Mouse (Mus musculus) heart, embryonic 15.5 days (tissue): ENCODE results near the gene Chst14. TPM values are rescaled to one million over a fixed set of nuclear protein-coding genes. Genes with fewer than 3 reads are reported as not detected.

Source experiments
- ATAC-seq: fragments of 200-750 bp; cut with Nextera tagmentation; replicated peaks from 2 replicates; pipeline ENCODE4 v1.8.0; 2017; ENCODE audit warnings: low read depth, moderate TSS enrichment; ENCODE audit not compliant: insufficient number of reproducible peaks, insufficient read depth, low FRiP score
- H3K27ac ChIP-seq: fragments of 300-500 bp; sonication (generic); 2 replicates; pipeline ENCODE4 v1.5.1; 2015; ENCODE audit warnings: mild to moderate bottlenecking, inconsistent platforms
- H3K27me3 ChIP-seq: fragments of 300-500 bp; sonication (generic); 2 replicates; pipeline ENCODE4 v1.6.1; 2015; ENCODE audit warnings: inconsistent platforms
- H3K36me3 ChIP-seq: fragments of 300-500 bp; sonication (generic); 2 replicates; pipeline ENCODE4 v1.6.1; 2015; ENCODE audit warnings: mild to moderate bottlenecking, inconsistent platforms
- H3K4me1 ChIP-seq: fragments of 300-500 bp; sonication (generic); replicated peaks from 2 replicates; pipeline ENCODE4 v1.6.1; 2015; ENCODE audit warnings: inconsistent platforms
- H3K4me2 ChIP-seq: fragments of 300-500 bp; sonication (generic); 2 replicates; pipeline ENCODE4 v1.6.1; 2015; ENCODE audit warnings: inconsistent platforms, mild to moderate bottlenecking, moderate library complexity
- H3K4me3 ChIP-seq: fragments of 300-500 bp; sonication (generic); 2 replicates; pipeline ENCODE4 v1.5.1; 2015; ENCODE audit warnings: mild to moderate bottlenecking, inconsistent platforms
- H3K9ac ChIP-seq: fragments of 300-500 bp; sonication (generic); 2 replicates; pipeline ENCODE4 v1.6.1; 2015; ENCODE audit warnings: mild to moderate bottlenecking, inconsistent platforms
- H3K9me3 ChIP-seq: fragments of 300-500 bp; sonication (generic); replicated peaks from 2 replicates; pipeline ENCODE4 v1.6.1; 2016; ENCODE audit warnings: inconsistent platforms
- WGBS: fragments of 180-500 bp; shearing (Covaris S2); methylation state at CpG from one replicate; pipeline ENCODE4 v1.1.7; 2015; ENCODE audit warnings: mixed read lengths; 5-methylcytosine and 5-hydroxymethylcytosine counted together
- polyA plus RNA-seq: library from polyadenylated mRNA; unstranded; fragments of >200 nt; fragmentation: Nextera tagmentation; extraction: Ambion mirVana; gene quantifications from 2 replicates; pipeline ENCODE4 v1.2.1, GENCODE M21; 2015

Chst14 gene
- polyA plus RNA-seq, 1 experiment from 2014 or later = 16.5 TPM

GRCm38 (mm10) chr2:118907781-118908180, 18.5 kb upstream of the Chst14 start:
- Histone ChIP-seq H3K4me1 (peaks cover 22% of the 10 kb centered on the region), H3K36me3 (no peaks in the 10 kb centered on the region), H3K9me3 (no peaks in the 10 kb centered on the region), H3K27ac (no peak overlapping the region), H3K9ac (no peak overlapping the region), H3K4me2 (no peak overlapping the region), H3K4me3 (no peak overlapping the region), H3K27me3 (no peaks in the 10 kb centered on the region)
- ATAC-seq = no peak
- 75% methylated on average over 3 of the region's 3 CpGs for WGBS

- peaks cover 22% of the 10 kb centered on the region for H3K4me1 ChIP-seq
- no peak for ATAC-seq
- H3K9me3 ChIP-seq = no peaks in the 10 kb centered on the region
- H3K27me3 ChIP-seq = no peaks in the 10 kb centered on the region
- H3K27ac ChIP-seq = no peak overlapping the region
- 78% methylated on average over 1 of the region's 1 CpGs for WGBS
- no peaks in the 10 kb centered on the region for H3K36me3 ChIP-seq
- H3K4me3 ChIP-seq = no peak overlapping the region
- no peak overlapping the region for H3K9ac ChIP-seq
- no peak overlapping the region for H3K4me2 ChIP-seq
Measured at GRCm38 (mm10) chr2:118909151-118909550, 17.1 kb upstream of the Chst14 start.

GRCm38 (mm10) chr2:118910605-118911278, 15.6 kb upstream of the Chst14 start:
- Histone ChIP-seq H3K4me3 (no peak overlapping the region), H3K27ac (no peak overlapping the region), H3K4me1 (peaks cover 28% of the 10 kb centered on the region), H3K36me3 (no peaks in the 10 kb centered on the region), H3K9ac (no peak overlapping the region), H3K4me2 (no peak overlapping the region), H3K27me3 (no peaks in the 10 kb centered on the region), H3K9me3 (no peaks in the 10 kb centered on the region)
- ATAC-seq = no peak
- 73% methylated on average over 7 of the region's 7 CpGs for WGBS

DNA sequence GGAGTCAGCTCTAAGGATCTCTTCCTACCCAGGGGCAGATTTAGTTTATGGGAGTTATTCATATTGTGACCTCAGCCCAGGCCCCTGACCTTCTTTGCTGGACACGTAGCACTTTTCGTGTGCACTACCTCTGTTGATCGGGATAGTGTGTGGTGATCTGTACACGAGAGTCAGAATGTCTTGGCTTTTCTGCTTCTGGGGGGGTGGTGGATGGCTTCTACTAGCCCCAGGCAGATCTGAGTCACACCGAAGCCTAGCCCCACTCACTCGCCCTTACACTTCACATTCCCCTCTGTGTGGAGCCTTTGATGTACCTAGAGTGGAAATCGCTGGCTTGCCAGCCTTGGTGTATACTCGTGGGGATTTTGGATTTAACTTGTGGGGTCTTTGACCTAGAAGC, 13.6 kb upstream of the Chst14 start:
- no peak for ATAC-seq

DNA sequence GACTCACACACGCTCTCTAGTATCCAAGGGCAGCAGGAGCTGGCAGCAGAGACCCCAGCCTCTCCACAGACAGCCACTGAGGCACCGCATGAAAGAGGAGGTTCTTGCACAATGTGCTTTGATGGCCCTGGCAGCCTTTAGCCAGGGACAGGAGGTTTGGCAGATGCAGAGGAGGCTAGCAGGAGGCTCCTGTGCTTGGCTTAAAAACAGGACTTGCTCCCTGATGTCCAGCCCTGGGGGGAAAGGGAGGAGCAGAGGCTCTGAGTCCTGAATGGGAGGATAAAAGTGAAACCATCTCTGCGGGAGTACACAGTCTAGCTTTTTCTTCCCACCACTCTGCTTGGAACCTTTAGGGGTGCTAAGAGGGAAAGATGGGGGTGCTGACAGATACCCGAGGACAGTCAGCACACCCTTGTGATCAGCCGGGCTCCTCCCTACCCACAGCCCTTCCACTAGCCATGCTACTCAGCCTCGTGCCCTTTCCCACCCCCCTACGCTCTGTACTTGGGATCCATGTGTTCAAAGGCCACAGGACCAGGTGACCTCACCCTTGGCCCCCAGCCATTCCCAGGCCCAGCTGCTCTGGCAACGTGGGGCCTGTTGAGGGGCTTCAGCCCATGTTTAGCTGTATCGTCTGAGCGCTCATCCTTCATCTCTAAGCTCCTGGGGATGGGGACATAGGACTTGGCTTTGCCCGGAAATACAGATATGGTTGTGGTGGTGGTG, 12.6 kb upstream of the Chst14 start:
- no peak overlapping the region for H3K27ac ChIP-seq
- WGBS = 49% methylated on average over 11 of the region's 11 CpGs
- H3K9me3 ChIP-seq = no peaks in the 10 kb centered on the region
- H3K4me2 ChIP-seq = peak overlapping the region; percentile 41
- peak; percentile 32 for ATAC-seq
- peak overlapping the region; percentile 23; the same call in 1 of the 2 replicates for H3K9ac ChIP-seq
- H3K27me3 ChIP-seq = no peaks in the 10 kb centered on the region
- no peaks in the 10 kb centered on the region for H3K36me3 ChIP-seq
- H3K4me1 ChIP-seq = peaks cover 26% of the 10 kb centered on the region
- 0 out of 2 replicates have a peak overlapping the region, but pooled peaks have one; percentile 4 for H3K4me3 ChIP-seq

More for the DNA sequence above, 13.6 kb upstream of the Chst14 start:
- Histone ChIP-seq H3K9me3 (no peaks in the 10 kb centered on the region), H3K27ac (no peak overlapping the region), H3K27me3 (no peaks in the 10 kb centered on the region), H3K4me3 (no peak overlapping the region), H3K36me3 (no peaks in the 10 kb centered on the region), H3K4me2 (no peak overlapping the region), H3K9ac (no peak overlapping the region), H3K4me1 (peaks cover 28% of the 10 kb centered on the region)
- 69% methylated on average over 8 of the region's 8 CpGs for WGBS

DNA sequence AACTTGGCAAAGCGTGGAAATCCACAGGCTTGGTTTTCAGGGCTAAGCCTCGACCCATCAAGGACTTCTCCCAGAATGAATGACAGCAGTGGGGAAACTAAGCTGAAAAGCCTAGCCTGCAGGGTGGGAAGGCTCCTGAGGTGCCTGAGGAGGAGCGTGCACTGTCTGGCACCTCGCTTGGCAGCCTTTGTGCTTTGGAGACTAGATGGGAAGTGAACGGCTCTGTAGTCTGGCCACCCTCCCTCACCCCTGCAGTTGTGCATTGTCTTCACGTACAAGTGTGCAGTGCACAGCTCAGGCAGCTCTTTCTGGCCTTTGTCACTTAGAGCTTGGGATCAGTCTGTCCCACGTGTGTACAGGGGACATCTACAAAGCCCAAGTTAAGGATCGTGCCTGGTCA, 11.6 kb upstream of the Chst14 start:
- Histone ChIP-seq H3K9me3 (no peaks in the 10 kb centered on the region), H3K4me3 (no peak overlapping the region), H3K9ac (no peak overlapping the region), H3K27ac (peak overlapping the region; percentile 9; the same call in 1 of the 2 replicates), H3K36me3 (0 out of 2 replicates have a peak, but pooled peaks cover 4% of the 10 kb centered on the region), H3K4me1 (peaks cover 26% of the 10 kb centered on the region), H3K27me3 (no peaks in the 10 kb centered on the region), H3K4me2 (no peak overlapping the region)
- 57% methylated on average over 8 of the region's 8 CpGs for WGBS
- no peak for ATAC-seq

DNA sequence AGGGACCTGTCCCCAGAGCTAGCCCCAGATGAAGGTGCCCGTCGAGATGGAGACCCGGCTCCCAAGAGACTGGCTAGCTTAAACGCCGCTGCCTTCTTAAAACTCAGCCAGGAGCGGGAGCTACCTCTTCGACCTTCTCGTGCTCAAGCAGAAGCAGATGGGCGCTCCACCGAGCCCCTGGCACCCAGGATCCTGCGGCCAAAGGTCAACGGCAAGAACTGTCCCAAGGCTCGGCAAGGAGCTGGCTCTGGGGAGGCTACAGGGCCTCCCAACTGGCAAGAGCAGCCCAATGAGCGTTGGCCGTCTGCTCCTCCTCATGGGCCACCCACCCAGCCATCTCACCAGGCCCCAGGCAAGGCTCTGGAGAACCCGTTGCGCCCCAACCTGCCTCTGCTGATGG, 9.9 kb upstream of the Chst14 start:
- Histone ChIP-seq H3K36me3 (peaks cover 15% of the 10 kb centered on the region; the same call in 1 of the 2 replicates), H3K9me3 (no peaks in the 10 kb centered on the region), H3K4me2 (no peak overlapping the region), H3K27me3 (no peaks in the 10 kb centered on the region), H3K4me3 (no peak overlapping the region), H3K4me1 (peaks cover 26% of the 10 kb centered on the region), H3K9ac (no peak overlapping the region), H3K27ac (no peak overlapping the region)
- ATAC-seq = no peak
- WGBS = 93% methylated on average over 17 of the region's 17 CpGs

- H3K9me3 ChIP-seq = no peaks in the 10 kb centered on the region
- no peak overlapping the region for H3K4me2 ChIP-seq
- H3K9ac ChIP-seq = no peak overlapping the region
- H3K27me3 ChIP-seq = no peaks in the 10 kb centered on the region
- H3K27ac ChIP-seq = no peak overlapping the region
- peaks cover 16% of the 10 kb centered on the region for H3K4me1 ChIP-seq
- peaks cover 23% of the 10 kb centered on the region; the same call in 1 of the 2 replicates for H3K36me3 ChIP-seq
- H3K4me3 ChIP-seq = no peak overlapping the region
- 47% methylated on average over 1 of the region's 1 CpGs for WGBS
- no peak for ATAC-seq
Measured at GRCm38 (mm10) chr2:118918543-118918942, 7.8 kb upstream of the Chst14 start.

GRCm38 (mm10) chr2:118920428-118920827, 5.9 kb upstream of the Chst14 start:
- no peaks in the 10 kb centered on the region for H3K27me3 ChIP-seq
- no peaks in the 10 kb centered on the region for H3K4me1 ChIP-seq
- H3K27ac ChIP-seq = no peak overlapping the region
- H3K4me3 ChIP-seq = no peak overlapping the region
- no peak overlapping the region for H3K9ac ChIP-seq
- H3K36me3 ChIP-seq = peaks cover 23% of the 10 kb centered on the region; the same call in 1 of the 2 replicates
- no peak overlapping the region for H3K4me2 ChIP-seq
- no peak; the same call in 1 of the 2 replicates for ATAC-seq
- no peaks in the 10 kb centered on the region for H3K9me3 ChIP-seq
- 68% methylated on average over 3 of the region's 3 CpGs for WGBS

DNA sequence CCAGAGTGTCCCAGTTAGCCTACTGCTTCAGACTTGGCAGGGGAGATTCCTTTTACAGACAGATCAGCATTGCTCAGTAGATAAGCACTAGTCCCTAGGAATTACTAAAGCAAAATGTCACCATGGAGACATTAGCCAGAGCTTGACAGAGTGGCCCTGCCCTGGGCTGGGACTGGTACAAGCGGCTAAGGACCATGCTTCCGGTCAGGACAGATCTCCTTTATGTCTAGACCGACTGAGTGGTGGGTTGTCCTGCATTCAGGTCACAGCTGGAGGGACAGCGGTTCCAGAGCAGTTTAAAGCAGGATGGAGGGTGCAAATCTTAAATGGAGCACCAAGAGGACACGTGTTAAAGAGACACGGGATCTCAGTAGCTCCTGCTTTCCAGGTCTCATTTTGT, 344 bp upstream of the Chst14 start:
- 0 out of 2 replicates have a peak, but pooled peaks cover 12% of the 10 kb centered on the region for H3K36me3 ChIP-seq
- H3K27me3 ChIP-seq = no peaks in the 10 kb centered on the region
- H3K4me3 ChIP-seq = peak overlapping the region; percentile 97
- peak overlapping the region; percentile 97 for H3K4me2 ChIP-seq
- ATAC-seq = peak; percentile 53
- peaks cover 24% of the 10 kb centered on the region for H3K4me1 ChIP-seq
- peak overlapping the region; percentile 91 for H3K9ac ChIP-seq
- no peaks in the 10 kb centered on the region for H3K9me3 ChIP-seq
- peak overlapping the region; percentile 79 for H3K27ac ChIP-seq
- WGBS = 2% methylated on average over 6 of the region's 6 CpGs

DNA sequence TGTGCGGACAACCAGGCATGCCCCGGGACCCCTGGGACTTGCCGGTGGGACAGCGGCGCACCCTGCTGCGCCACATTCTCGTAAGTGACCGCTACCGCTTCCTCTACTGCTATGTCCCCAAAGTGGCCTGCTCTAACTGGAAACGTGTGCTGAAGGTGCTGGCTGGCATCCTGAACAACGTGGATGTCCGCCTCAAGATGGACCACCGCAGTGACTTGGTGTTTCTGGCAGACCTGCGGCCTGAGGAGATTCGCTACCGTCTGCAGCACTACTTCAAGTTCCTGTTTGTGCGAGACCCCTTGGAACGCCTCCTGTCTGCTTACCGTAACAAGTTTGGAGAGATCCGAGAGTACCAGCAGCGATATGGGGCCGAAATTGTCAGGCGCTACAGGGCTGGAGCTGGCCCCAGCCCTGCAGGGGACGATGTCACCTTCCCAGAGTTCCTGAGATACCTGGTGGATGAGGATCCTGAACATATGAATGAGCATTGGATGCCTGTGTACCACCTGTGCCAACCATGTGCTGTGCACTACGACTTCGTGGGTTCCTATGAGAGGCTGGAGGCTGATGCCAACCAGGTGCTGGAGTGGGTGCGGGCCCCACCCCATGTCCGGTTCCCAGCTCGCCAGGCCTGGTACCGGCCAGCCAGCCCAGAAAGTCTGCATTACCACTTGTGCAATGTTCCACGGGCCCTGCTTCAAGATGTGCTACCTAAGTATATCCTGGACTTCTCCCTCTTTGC, 873 bp downstream of the Chst14 start:
- Histone ChIP-seq H3K27me3 (no peaks in the 10 kb centered on the region), H3K9me3 (no peaks in the 10 kb centered on the region), H3K36me3 (0 out of 2 replicates have a peak, but pooled peaks cover 3% of the 10 kb centered on the region), H3K9ac (peak overlapping the region; percentile 91), H3K27ac (peak overlapping the region; percentile 79), H3K4me2 (peak overlapping the region; percentile 97), H3K4me1 (peaks cover 24% of the 10 kb centered on the region), H3K4me3 (peak overlapping the region; percentile 97)
- 26% methylated on average over 31 of the region's 31 CpGs for WGBS
- ATAC-seq = no peak
